Mouse (Mus musculus): ENCODE measurements around the gene Dtnbp1. TPM values are rescaled to one million over a fixed set of nuclear protein-coding genes. Genes with fewer than 3 reads are reported as not detected.

The Dtnbp1 gene
- polyA plus RNA-seq, 1 experiment from 2014 or later: 93.0 TPM

- DNase-seq (ENCODE audit: low spot score) (no peak), ATAC-seq (replicated peaks; ENCODE audit: low FRiP score, low read depth) (no peak)
- no peaks in the 10 kb centered on the region for H3K4me1 ChIP-seq (replicated peaks; ENCODE audit: insufficient read depth, low read length)
- no peaks in the 10 kb centered on the region for H3K27me3 ChIP-seq (ENCODE audit: insufficient read depth, low read length)
- 85% methylated on average over 5 of the region's 5 CpGs for WGBS
- no peak for TF ChIP-seq CTCF (IDR thresholded peaks at IDR 0.05; ENCODE audit: low read depth)
- H3K27ac ChIP-seq: no peak overlapping the region
- H3K36me3 ChIP-seq (ENCODE audit: insufficient read depth, low read length): no peaks in the 10 kb centered on the region; the same call in 1 of the 2 replicates
- no peaks in the 10 kb centered on the region for H3K9me3 ChIP-seq (replicated peaks; ENCODE audit: low read length)
- H3K4me2 ChIP-seq (ENCODE audit: low read length): no peak overlapping the region
- no peak overlapping the region for H3K4me3 ChIP-seq (replicated peaks; ENCODE audit: low read depth, low read length)
- H3K9ac ChIP-seq (ENCODE audit: low read depth, low read length): no peak overlapping the region
Measured at GRCm38 (mm10) chr13:44983635-44984401, 18.1 kb downstream of the Dtnbp1 start.

GRCm38 (mm10) chr13:44982799-44983198 lies 19.1 kb downstream of the Dtnbp1 start:
- ATAC-seq (replicated peaks; ENCODE audit: low FRiP score, low read depth) (no peak), DNase-seq (ENCODE audit: low spot score) (no peak)
- no peak overlapping the region for H3K4me2 ChIP-seq (ENCODE audit: low read length)
- no peak for TF ChIP-seq CTCF (IDR thresholded peaks at IDR 0.05; ENCODE audit: low read depth)
- H3K9ac ChIP-seq (ENCODE audit: low read depth, low read length): no peak overlapping the region
- H3K27me3 ChIP-seq (ENCODE audit: insufficient read depth, low read length): no peaks in the 10 kb centered on the region
- H3K4me3 ChIP-seq (replicated peaks; ENCODE audit: low read depth, low read length): no peak overlapping the region
- H3K27ac ChIP-seq: no peak overlapping the region
- no peaks in the 10 kb centered on the region; the same call in 1 of the 2 replicates for H3K36me3 ChIP-seq (ENCODE audit: insufficient read depth, low read length)
- WGBS: 80% methylated on average over 7 of the region's 7 CpGs
- H3K4me1 ChIP-seq (replicated peaks; ENCODE audit: insufficient read depth, low read length): no peaks in the 10 kb centered on the region
- H3K9me3 ChIP-seq (replicated peaks; ENCODE audit: low read length): no peaks in the 10 kb centered on the region

DNA sequence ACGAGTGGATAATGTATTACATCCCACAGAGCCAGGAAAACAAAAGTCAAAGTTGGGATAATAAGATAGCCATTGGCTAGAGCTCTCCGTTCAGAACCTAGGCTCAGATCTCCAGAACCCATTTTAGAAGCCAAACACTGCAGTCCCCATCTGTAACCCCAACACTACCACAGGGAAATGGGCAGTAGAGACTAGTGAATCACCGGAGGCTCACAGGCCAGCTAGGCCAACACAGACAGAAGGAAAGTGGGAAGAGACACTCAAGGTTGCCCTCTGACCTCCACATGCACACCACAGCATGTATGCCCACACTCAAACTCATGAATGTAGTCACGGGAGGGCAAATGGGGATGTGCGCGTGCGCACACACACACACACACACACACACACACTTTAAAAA lies 22.5 kb downstream of the Dtnbp1 start:
- H3K4me2 ChIP-seq (ENCODE audit: low read length): no peak overlapping the region
- no peaks in the 10 kb centered on the region for H3K27me3 ChIP-seq (ENCODE audit: insufficient read depth, low read length)
- H3K9ac ChIP-seq (ENCODE audit: low read depth, low read length): no peak overlapping the region
- 90% methylated on average over 7 of the region's 7 CpGs for WGBS
- no peak overlapping the region for H3K4me3 ChIP-seq (replicated peaks; ENCODE audit: low read depth, low read length)
- no peak for TF ChIP-seq CTCF (IDR thresholded peaks at IDR 0.05; ENCODE audit: low read depth)
- H3K9me3 ChIP-seq (replicated peaks; ENCODE audit: low read length): no peaks in the 10 kb centered on the region
- H3K4me1 ChIP-seq (replicated peaks; ENCODE audit: insufficient read depth, low read length): no peaks in the 10 kb centered on the region
- ATAC-seq (replicated peaks; ENCODE audit: low FRiP score, low read depth) (no peak), DNase-seq (ENCODE audit: low spot score) (no peak)
- H3K36me3 ChIP-seq (ENCODE audit: insufficient read depth, low read length): 0 out of 2 replicates have a peak, but pooled peaks cover 3% of the 10 kb centered on the region
- no peak overlapping the region for H3K27ac ChIP-seq

DNA sequence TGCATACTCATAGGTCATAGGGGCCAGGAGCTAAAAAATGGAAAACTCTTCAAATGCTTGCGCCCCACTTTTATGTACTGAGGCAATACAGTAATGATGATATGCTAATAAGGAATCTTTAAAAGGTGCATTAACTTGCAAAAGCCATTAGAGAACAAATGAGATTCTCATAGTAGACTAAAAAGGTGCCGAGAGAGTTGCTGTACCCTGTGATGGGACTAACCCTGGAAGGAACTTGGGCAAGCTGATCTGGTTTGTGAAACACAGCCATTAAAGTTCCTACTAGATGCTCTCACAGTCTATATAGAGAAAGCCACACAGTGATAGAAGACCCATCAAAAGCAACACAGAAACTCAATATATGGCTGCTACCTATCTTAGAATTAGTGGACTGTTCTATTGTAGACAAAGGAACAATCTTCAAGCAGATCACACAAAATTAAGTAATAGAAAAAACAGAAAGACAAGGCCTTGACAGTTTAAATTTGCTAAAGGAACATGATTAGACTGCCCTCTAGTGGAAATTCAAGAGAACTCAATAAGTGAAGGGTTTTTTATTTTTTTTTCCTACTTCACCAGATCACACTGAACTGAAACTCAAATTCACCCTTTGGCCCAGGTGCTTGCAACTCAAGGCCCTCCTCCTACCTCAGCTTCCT lies 24.3 kb downstream of the Dtnbp1 start:
- no peak overlapping the region for H3K9ac ChIP-seq (ENCODE audit: low read depth, low read length)
- H3K4me3 ChIP-seq (replicated peaks; ENCODE audit: low read depth, low read length): no peak overlapping the region
- H3K9me3 ChIP-seq (replicated peaks; ENCODE audit: low read length): no peaks in the 10 kb centered on the region
- no peak for ATAC-seq (replicated peaks; ENCODE audit: low FRiP score, low read depth)
- H3K27me3 ChIP-seq (ENCODE audit: insufficient read depth, low read length): no peaks in the 10 kb centered on the region
- TF ChIP-seq CTCF (IDR thresholded peaks at IDR 0.05; ENCODE audit: low read depth): peak; percentile 87
- WGBS: 87% methylated on average over 2 of the region's 2 CpGs
- H3K4me1 ChIP-seq (replicated peaks; ENCODE audit: insufficient read depth, low read length): no peaks in the 10 kb centered on the region
- DNase-seq (ENCODE audit: low spot score): peak; percentile 88
- H3K36me3 ChIP-seq (ENCODE audit: insufficient read depth, low read length): peaks cover 9% of the 10 kb centered on the region; the same call in 1 of the 2 replicates
- no peak overlapping the region for H3K27ac ChIP-seq
- H3K4me2 ChIP-seq (ENCODE audit: low read length): no peak overlapping the region

GRCm38 (mm10) chr13:44977059-44977458 lies 24.9 kb downstream of the Dtnbp1 start:
- H3K4me1 ChIP-seq (replicated peaks; ENCODE audit: insufficient read depth, low read length): no peaks in the 10 kb centered on the region
- WGBS: 84% methylated on average over 2 of the region's 2 CpGs
- H3K9ac ChIP-seq (ENCODE audit: low read depth, low read length): no peak overlapping the region
- H3K4me3 ChIP-seq (replicated peaks; ENCODE audit: low read depth, low read length): no peak overlapping the region
- no peaks in the 10 kb centered on the region for H3K27me3 ChIP-seq (ENCODE audit: insufficient read depth, low read length)
- peaks cover 9% of the 10 kb centered on the region; the same call in 1 of the 2 replicates for H3K36me3 ChIP-seq (ENCODE audit: insufficient read depth, low read length)
- no peak for TF ChIP-seq CTCF (IDR thresholded peaks at IDR 0.05; ENCODE audit: low read depth)
- H3K27ac ChIP-seq: no peak overlapping the region
- H3K4me2 ChIP-seq (ENCODE audit: low read length): no peak overlapping the region
- no peak for ATAC-seq (replicated peaks; ENCODE audit: low FRiP score, low read depth)
- no peak for DNase-seq (ENCODE audit: low spot score)
- H3K9me3 ChIP-seq (replicated peaks; ENCODE audit: low read length): no peaks in the 10 kb centered on the region

DNA sequence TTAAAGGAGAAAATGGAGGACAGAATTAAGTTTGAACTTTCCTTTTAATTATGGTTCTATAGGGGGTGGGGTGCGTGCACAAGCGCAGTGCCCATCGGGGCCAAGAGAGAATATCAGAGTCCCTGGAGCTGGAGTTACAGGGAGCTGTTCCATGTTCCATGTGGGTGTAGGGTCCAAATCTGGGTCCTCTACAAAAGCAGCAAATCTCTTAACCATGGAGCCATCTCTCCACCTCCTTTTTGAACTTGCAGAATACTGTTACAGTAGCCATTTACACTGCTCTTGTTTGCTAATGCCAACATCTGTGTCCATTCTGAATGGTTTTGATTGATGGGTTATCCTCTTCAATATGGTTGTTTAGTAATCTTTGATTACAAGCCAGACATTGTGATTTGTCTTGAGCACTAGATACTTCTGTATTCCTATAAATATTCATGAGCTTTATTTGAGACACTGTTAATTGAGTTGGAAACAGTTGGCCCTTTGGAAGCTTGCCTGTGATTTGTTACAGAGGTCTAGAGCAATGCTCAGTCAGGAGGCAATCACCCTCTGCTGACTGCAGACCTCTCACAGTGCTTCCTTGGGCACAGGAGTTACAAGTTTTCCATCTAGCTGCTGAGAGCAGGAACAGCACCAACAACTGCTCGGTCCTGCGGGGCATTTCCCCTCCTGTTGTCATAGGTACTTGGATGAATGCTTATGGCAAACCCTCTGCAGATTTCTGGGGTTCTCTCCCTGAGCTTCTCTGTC lies 41.2 kb downstream of the Dtnbp1 start:
- no peak; the same call in 1 of the 2 replicates for TF ChIP-seq CTCF (IDR thresholded peaks at IDR 0.05; ENCODE audit: low read depth)

More for the DNA sequence above, 41.2 kb downstream of the Dtnbp1 start:
- Histone ChIP-seq H3K27ac (no peak overlapping the region), H3K4me3 (replicated peaks; ENCODE audit: low read depth, low read length) (no peak overlapping the region), H3K4me1 (replicated peaks; ENCODE audit: insufficient read depth, low read length) (no peaks in the 10 kb centered on the region), H3K9ac (ENCODE audit: low read depth, low read length) (no peak overlapping the region), H3K9me3 (replicated peaks; ENCODE audit: low read length) (no peaks in the 10 kb centered on the region), H3K36me3 (ENCODE audit: insufficient read depth, low read length) (no peaks in the 10 kb centered on the region; the same call in 1 of the 2 replicates), H3K4me2 (ENCODE audit: low read length) (no peak overlapping the region), H3K27me3 (ENCODE audit: insufficient read depth, low read length) (no peaks in the 10 kb centered on the region)
- 87% methylated on average over 5 of the region's 5 CpGs for WGBS
- DNase-seq (ENCODE audit: low spot score): no peak
- no peak for ATAC-seq (replicated peaks; ENCODE audit: low FRiP score, low read depth)
